Mouse (Mus musculus) kidney, adult 2 months (tissue): Measurements from ENCODE around the gene Atp23. TPM values are rescaled to one million over a fixed set of nuclear protein-coding genes. Genes with fewer than 3 reads are reported as not detected.
A peak's percentile ranks its signal among the peaks of the same experiment; 100 is the strongest.

Experiments
- DNase-seq: peaks from one replicate; pipeline ENCODE4 v3.0.0; 2021
- H3K27ac ChIP-seq: fragments of 200-500 bp; 2 replicates; pipeline ENCODE4 v1.5.1; 2012; ENCODE audit warnings: low read depth, low read length, control low read depth, inconsistent platforms; ENCODE audit not compliant: insufficient read depth
- H3K27me3 ChIP-seq: fragments of 200-500 bp; replicated peaks from 2 replicates; pipeline ENCODE4 v1.6.1; 2012; ENCODE audit warnings: mild to moderate bottlenecking, moderate library complexity, low read length, inconsistent platforms; ENCODE audit not compliant: control insufficient read depth, insufficient read depth
- H3K36me3 ChIP-seq: fragments of 200-500 bp; 2 replicates; pipeline ENCODE4 v1.6.1; 2012; ENCODE audit warnings: mild to moderate bottlenecking, moderate library complexity, low read length, inconsistent platforms; ENCODE audit not compliant: control insufficient read depth, insufficient read depth
- H3K4me1 ChIP-seq: fragments of 200-500 bp; 2 replicates; pipeline ENCODE4 v1.6.1; 2011; ENCODE audit warnings: low read length; ENCODE audit not compliant: control insufficient read depth, insufficient read depth
- H3K4me3 ChIP-seq: fragments of 200-500 bp; 2 replicates; pipeline ENCODE4 v1.5.1; 2011; ENCODE audit warnings: mild to moderate bottlenecking, low read depth, low read length, control low read depth; ENCODE audit not compliant: insufficient read depth
- CTCF ChIP-seq: fragments of 200-500 bp; conservative IDR thresholded peaks from 2 replicates; pipeline ENCODE4 v1.5.1; 2011; ENCODE audit warnings: low read depth, mild to moderate bottlenecking, control low read depth, low read length, moderate library complexity, mixed read lengths; ENCODE audit not compliant: insufficient read depth, insufficient read length
- POLR2A ChIP-seq: fragments of 200-500 bp; IDR thresholded peaks from one replicate; pipeline ENCODE4 v1.6.1; 2011; ENCODE audit warnings: low read depth, low read length, control low read depth
- WGBS: fragments of 180-500 bp; shearing (Covaris S2); methylation state at CpG from one replicate; pipeline ENCODE4 v1.1.7; 2018; 5-methylcytosine and 5-hydroxymethylcytosine counted together
- polyA plus RNA-seq: library from polyadenylated mRNA; depleted of rRNA; stranded (reverse); fragments of >200 nt; gene quantifications from 2 replicates; pipeline ENCODE4 v1.2.3, GENCODE M21; 2012

Gene Atp23
- polyA plus RNA-seq, 1 experiment = 14.2 TPM

DNA sequence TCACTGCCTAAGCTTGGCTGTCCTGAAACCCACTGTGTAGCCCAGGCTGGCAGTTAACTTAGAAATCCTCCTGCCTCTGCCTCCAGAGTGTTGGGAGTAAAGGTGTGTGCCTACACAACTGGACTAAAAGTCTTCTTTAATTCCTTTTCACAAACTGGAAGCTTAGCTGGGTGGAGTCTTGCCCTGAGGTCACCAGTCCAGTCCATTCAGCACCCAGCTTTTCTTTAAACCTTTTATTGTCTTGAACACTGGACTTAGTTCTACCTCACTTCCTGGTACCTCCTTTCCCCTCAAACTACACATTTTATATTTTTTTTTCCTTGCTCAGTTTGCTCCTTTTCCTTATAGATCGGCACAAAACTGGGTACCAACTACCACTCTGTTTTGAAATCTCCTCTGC, 10.3 kb upstream of the Atp23 start:
- TF ChIP-seq POLR2A = no peak
- no peak for TF ChIP-seq CTCF
- H3K4me3 ChIP-seq = no peak overlapping the region
- H3K36me3 ChIP-seq = no peaks in the 10 kb centered on the region
- no peak for DNase-seq
- H3K4me1 ChIP-seq = no peaks in the 10 kb centered on the region
- WGBS = 84% methylated on average over 1 of the region's 1 CpGs
- no peak overlapping the region for H3K27ac ChIP-seq
- no peaks in the 10 kb centered on the region for H3K27me3 ChIP-seq

DNA sequence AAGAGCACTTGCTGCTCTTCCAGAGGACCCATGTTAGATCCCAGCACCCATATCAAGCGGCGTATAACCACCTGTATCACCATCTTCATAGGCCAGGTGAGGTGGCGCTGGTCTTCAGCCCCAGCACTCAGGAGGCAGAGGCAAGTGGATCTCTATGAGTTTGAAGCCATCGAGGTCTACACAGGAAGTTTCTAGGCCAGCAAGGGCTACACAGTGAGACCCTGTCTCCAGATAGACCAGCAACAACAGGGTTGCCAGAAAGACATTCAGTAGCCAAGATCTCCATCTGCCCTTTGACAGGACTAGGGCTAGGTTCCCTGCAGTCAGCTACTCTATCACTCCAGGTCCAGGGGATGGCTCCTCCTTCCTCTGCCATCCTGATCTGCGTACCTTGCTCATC, 5.7 kb upstream of the Atp23 start:
- no peaks in the 10 kb centered on the region for H3K27me3 ChIP-seq
- H3K36me3 ChIP-seq = no peaks in the 10 kb centered on the region
- H3K4me1 ChIP-seq = no peaks in the 10 kb centered on the region
- TF ChIP-seq POLR2A = no peak
- TF ChIP-seq CTCF = no peak
- H3K4me3 ChIP-seq = no peak overlapping the region
- H3K27ac ChIP-seq = no peak overlapping the region
- no peak for DNase-seq
- WGBS = 96% methylated on average over 5 of the region's 5 CpGs

DNA sequence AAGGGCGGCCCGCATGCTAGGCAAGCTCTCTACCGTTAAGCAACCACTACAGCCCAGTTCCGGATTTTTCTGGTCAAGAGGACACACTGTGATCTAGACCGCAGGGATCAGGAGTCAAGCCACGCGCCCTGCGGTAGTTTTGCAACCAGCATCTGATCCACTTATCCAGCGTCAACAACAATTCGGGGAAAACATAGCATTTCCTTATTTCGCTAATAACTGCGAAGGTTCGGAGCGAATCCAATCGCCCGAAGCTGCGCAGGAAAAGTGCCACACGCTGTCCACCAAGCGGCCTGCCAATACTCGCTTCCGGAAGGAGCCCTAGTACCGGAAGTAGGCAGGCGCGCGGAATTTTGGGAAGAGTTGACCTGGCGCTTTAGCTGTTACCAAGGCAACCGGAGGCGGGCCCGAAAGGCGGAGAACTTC, 4.5 kb upstream of the Atp23 start:
- Histone ChIP-seq H3K36me3 (no peaks in the 10 kb centered on the region), H3K4me1 (no peaks in the 10 kb centered on the region), H3K27me3 (no peaks in the 10 kb centered on the region), H3K27ac (peak overlapping the region; percentile 81), H3K4me3 (peak overlapping the region; percentile 56)
- under 1% methylated on average over 30 of the region's 30 CpGs for WGBS
- peak; percentile 97 for DNase-seq
- TF ChIP-seq CTCF (no peak), POLR2A (peak; percentile 73)

DNA sequence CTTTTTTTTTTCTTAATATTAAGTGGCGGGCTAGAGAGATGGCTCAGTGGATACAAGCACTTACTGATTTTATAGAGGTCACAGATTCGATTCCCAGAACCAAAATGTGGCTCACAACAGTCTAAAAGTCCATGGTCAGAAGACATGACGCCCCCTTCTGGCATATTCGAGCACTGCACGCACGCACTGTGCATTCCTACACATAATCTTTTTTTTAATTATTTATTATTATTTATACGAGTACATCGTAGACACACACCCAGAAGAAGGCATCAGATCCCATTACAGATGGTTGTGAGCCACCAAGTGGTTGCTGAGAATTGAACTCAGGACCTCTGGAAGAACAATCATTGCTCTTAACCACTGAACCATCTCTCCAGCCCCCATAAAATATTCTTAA, 3.9 kb upstream of the Atp23 start:
- no peak overlapping the region for H3K27ac ChIP-seq

DNA sequence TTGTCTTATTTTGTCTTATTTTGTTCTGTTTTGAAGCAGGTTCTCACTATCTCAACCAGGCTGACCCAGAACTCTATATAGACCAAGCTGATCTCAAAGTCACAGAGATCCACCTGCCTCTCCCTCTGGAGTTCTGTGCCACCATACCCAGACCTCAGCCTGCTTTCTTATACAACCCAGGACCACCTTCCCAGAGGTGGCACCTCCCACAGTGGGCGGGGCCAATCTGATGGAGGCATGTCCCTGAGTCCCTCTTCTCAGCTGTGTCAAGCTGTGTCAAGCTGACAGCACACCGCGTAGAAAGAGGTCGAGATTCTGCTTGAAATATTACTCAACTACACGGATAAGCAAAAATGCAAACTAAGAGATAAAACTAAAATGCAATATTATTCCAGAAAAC, 3.1 kb upstream of the Atp23 start:
- no peaks in the 10 kb centered on the region for H3K4me1 ChIP-seq
- no peaks in the 10 kb centered on the region for H3K36me3 ChIP-seq
- DNase-seq = no peak
- H3K27ac ChIP-seq = no peak overlapping the region
- no peaks in the 10 kb centered on the region for H3K27me3 ChIP-seq
- 41% methylated on average over 5 of the region's 5 CpGs for WGBS
- H3K4me3 ChIP-seq = no peak overlapping the region
- TF ChIP-seq CTCF = no peak
- no peak for TF ChIP-seq POLR2A

More for the DNA sequence above, 3.9 kb upstream of the Atp23 start:
- H3K36me3 ChIP-seq = no peaks in the 10 kb centered on the region
- TF ChIP-seq POLR2A (no peak), CTCF (0 out of 2 replicates have a peak, but pooled peaks have one; percentile 19)
- H3K4me3 ChIP-seq = peak overlapping the region; percentile 56; the same call in 1 of the 2 replicates
- no peaks in the 10 kb centered on the region for H3K27me3 ChIP-seq
- 70% methylated on average over 8 of the region's 8 CpGs for WGBS
- DNase-seq = no peak
- no peaks in the 10 kb centered on the region for H3K4me1 ChIP-seq

DNA sequence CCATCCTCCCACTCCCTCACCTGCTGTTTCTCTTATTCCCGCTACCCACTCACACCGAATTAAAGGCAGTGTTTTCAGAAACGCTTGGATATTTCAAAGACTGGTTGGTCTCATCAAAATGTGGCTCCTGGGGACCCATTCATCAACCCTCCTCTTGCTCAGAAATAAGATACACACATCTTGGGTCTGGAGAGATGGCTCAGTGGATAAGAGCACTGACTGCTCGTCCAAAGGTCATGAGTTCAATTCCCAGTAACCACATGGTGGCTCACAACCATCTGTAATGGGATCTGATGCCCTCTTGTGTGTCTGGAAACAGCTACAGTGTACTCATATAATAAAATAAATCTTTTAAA, 311 bp upstream of the Atp23 start:
- 2% methylated on average over 4 of the region's 4 CpGs for WGBS
- Histone ChIP-seq H3K27ac (no peak overlapping the region), H3K4me3 (peak overlapping the region; percentile 64), H3K4me1 (no peaks in the 10 kb centered on the region), H3K27me3 (no peaks in the 10 kb centered on the region), H3K36me3 (no peaks in the 10 kb centered on the region)
- no peak for DNase-seq
- TF ChIP-seq CTCF = no peak
- no peak for TF ChIP-seq POLR2A

DNA sequence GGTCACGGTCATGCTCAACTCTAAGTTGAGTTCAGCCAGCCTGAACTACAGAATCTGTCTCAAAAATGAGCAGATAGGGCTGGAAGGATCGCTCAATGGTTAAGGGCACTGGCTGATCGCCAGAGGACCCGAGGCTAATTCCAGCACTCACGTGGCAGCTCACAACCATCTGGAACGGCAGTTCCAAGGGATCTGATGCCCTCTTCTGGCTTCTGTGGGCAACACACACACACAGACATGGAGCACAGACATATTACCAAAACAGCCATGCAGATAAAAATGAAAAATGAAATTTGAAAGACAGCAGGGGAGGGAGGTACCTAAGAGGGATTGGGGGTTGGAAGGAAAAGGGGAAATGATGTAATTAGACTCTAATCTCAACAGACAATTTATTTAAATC, 5.3 kb downstream of the Atp23 start:
- no peaks in the 10 kb centered on the region; the same call in 1 of the 2 replicates for H3K36me3 ChIP-seq
- DNase-seq = no peak
- 58% methylated on average over 6 of the region's 6 CpGs for WGBS
- H3K27ac ChIP-seq = no peak overlapping the region
- no peaks in the 10 kb centered on the region for H3K4me1 ChIP-seq
- H3K4me3 ChIP-seq = no peak overlapping the region
- TF ChIP-seq CTCF (no peak), POLR2A (no peak)
- no peaks in the 10 kb centered on the region for H3K27me3 ChIP-seq
